Mouse (Mus musculus) C2C12 (cell line): ENCODE data around the gene Rasgef1a.

Experiments
- CEBPB ChIP-seq: IDR thresholded peaks from one replicate; pipeline ENCODE4 v1.6.1; 2011; ENCODE audit warnings: low read depth, mild to moderate bottlenecking, control low read depth, moderate library complexity
- CTCF ChIP-seq: IDR thresholded peaks from one replicate; pipeline ENCODE4 v1.5.1; 2011; ENCODE audit not compliant: control insufficient read depth, insufficient read depth, insufficient read length

- TF ChIP-seq CTCF (no peak), CEBPB (no peak)
These were observed 19.3 kb upstream of the Rasgef1a start for GRCm38 (mm10) chr6:117991928-117992327.
